22 mouse cellular contexts compared by ENCODE assay signal in the genomic region with DNA sequence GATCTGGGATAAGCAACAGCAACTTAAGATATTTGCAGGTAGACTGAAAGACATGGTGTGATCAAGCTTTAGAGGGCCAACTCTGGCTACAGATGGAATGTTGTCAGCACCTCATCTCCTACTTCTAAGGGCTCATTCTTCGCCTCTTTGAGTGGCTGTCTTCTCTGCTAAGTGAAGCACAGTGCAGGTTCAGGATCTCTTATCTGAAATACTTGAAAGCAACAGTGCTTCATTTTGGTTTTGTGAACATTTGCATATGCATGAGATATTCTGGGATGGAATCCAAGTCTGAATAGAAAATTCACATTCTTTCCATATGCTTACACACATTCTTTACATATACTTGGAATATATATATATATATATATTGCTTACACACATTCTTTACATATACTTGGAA. TPM values are rescaled to one million over a fixed set of nuclear protein-coding genes. Genes with fewer than 3 reads are reported as not detected.
"Had no signal": no experiment of that assay in that cellular context is flagged by ENCODE, and none has a peak within 500 bp of the region (broad histone marks: within the 10 kb centered on the region; RNA-seq: fewer than 3 reads in every experiment).

No protein-coding gene starts in this region.

- DNase-seq: kidney, postnatal 25 days; liver, embryonic 13.5 days; lung, adult 2 months; retina, postnatal 1 day; right cerebral cortex, postnatal 25 days; spleen, adult 18-20 months; thymus, adult 18-20 months; thymus, postnatal 36 days had no signal

- H3K4me3 ChIP-seq: liver, embryonic 13.5 days; midbrain, embryonic 13.5 days; myocyte; neural tube, embryonic 13.5 days; stomach, embryonic 15.5 days had no signal

- H3K36me3 ChIP-seq: stomach, embryonic 15.5 days had no signal

- H3K27ac ChIP-seq: kidney, postnatal 0 days; liver, embryonic 13.5 days; midbrain, embryonic 13.5 days; neural tube, embryonic 13.5 days; stomach, embryonic 15.5 days had no signal

- H3K9me3 ChIP-seq: liver, embryonic 13.5 days; midbrain, embryonic 13.5 days; neural tube, embryonic 13.5 days; stomach, embryonic 15.5 days had no signal

- H3K9ac ChIP-seq: liver, embryonic 13.5 days; midbrain, embryonic 13.5 days; neural tube, embryonic 13.5 days; stomach, embryonic 15.5 days had no signal

- H3K4me2 ChIP-seq: liver, embryonic 13.5 days; midbrain, embryonic 13.5 days; neural tube, embryonic 13.5 days; stomach, embryonic 15.5 days had no signal

- ATAC-seq: midbrain, embryonic 13.5 days; midbrain, embryonic 16.5 days had no signal

- H3K27me3 ChIP-seq: neural tube, embryonic 13.5 days had no signal

RNA-seq across cellular contexts. Expression of a gene that starts 22.6 kb away (rescaled TPM):
- total RNA-seq: layer of hippocampus, adult 8-10 months; left cerebral cortex, postnatal 10 days; left cerebral cortex, postnatal 36 days; liver, adult 2 months; monocyte, adult 5-6 weeks; neutrophil, adult 5-6 weeks had no signal
- polyA plus RNA-seq: kidney, postnatal 0 days; liver, adult 2 months; liver, embryonic 13.5 days; lung, embryonic 16.5 days; macrophage had no signal
